In the genomic region with DNA sequence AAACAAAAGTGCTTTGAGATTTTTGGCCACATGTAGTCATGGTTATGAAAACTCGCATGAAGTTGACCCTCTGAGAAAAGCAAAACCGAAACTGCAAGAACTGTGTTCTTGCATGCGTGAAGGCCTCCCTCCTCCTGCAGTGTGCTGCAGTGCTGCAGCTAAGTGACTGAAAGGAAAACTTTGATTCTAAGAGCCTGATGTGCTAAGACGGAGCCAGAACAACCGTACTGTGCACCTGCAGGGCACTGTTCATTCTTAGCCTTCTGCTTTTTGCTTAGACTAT, we compare ENCODE assay signal across 8 mouse cellular contexts. TPM values are rescaled to one million over a fixed set of nuclear protein-coding genes. Genes with fewer than 3 reads are reported as not detected.
A peak's percentile ranks its signal among the peaks of the same experiment; 100 is the strongest.
DNase-seq lines count a peak whose midpoint lies in the region; ATAC-seq lines count a peak whose summit lies in the region.

No protein-coding gene starts in this region.

- H3K4me3 ChIP-seq in embryonic facial prominence, embryonic 10.5 days = peak overlapping the region; percentile 75
- H3K4me3 ChIP-seq in hindbrain, embryonic 12.5 days = peak overlapping the region; percentile 48; the same call in 1 of the 2 replicates
- H3K4me3 ChIP-seq in liver, embryonic 11.5 days (ENCODE audit: low read depth, low read length) = peak overlapping the region; percentile 65

- ATAC-seq in hindbrain, embryonic 12.5 days (ENCODE audit: low FRiP score) = no peak
- no peak for ATAC-seq in liver, embryonic 11.5 days (replicated peaks; ENCODE audit: low FRiP score)

- peak overlapping the region; percentile 83 for H3K4me2 ChIP-seq in hindbrain, embryonic 12.5 days (replicated peaks)
- H3K4me2 ChIP-seq in liver, embryonic 11.5 days = peak overlapping the region; percentile 92

- WGBS in embryonic facial prominence, embryonic 10.5 days = 14% methylated on average over 5 of the region's 5 CpGs
- WGBS in hindbrain, embryonic 12.5 days = 14% methylated on average over 5 of the region's 5 CpGs
- WGBS in liver, embryonic 11.5 days = 28% methylated on average over 5 of the region's 5 CpGs

- H3K27me3 ChIP-seq in embryonic facial prominence, embryonic 10.5 days (replicated peaks; ENCODE audit: low read depth, poor library complexity, severe bottlenecking) = peaks cover 67% of the 10 kb centered on the region
- peaks cover 14% of the 10 kb centered on the region for H3K27me3 ChIP-seq in hindbrain, embryonic 12.5 days
- H3K27me3 ChIP-seq in liver, embryonic 11.5 days (replicated peaks; ENCODE audit: control insufficient read depth, insufficient read depth, low read length) = peaks cover 12% of the 10 kb centered on the region

- no peak overlapping the region for H3K27ac ChIP-seq in embryonic facial prominence, embryonic 10.5 days (replicated peaks)
- H3K27ac ChIP-seq in hindbrain, embryonic 12.5 days = no peak overlapping the region
- H3K27ac ChIP-seq in liver, embryonic 11.5 days (ENCODE audit: low read depth, low read length) = no peak overlapping the region

- peak; percentile 45 for DNase-seq in embryo, embryonic 10 days (ENCODE audit: low spot score)
- no peak for DNase-seq in embryo, embryonic 10.5 days (ENCODE audit: low spot score)
- DNase-seq in embryonic facial prominence, embryonic 10.5 days (ENCODE audit: low spot score) = peak; percentile 15
- no peak for DNase-seq in liver, embryonic 11.5 days (ENCODE audit: low spot score)
- peak; percentile 39 to 53 for DNase-seq in natural killer cell, adult 2 months (ENCODE audit: low spot score in 2 of 2)
- DNase-seq in frontal cortex, postnatal 25 days (ENCODE audit: low spot score in 2 of 2) = no peak
- no peak for DNase-seq in yolk sac, embryonic 10.5 days (ENCODE audit: low spot score)

- 0 out of 2 replicates have a peak overlapping the region, but pooled peaks have one; percentile 57 for H3K9ac ChIP-seq in hindbrain, embryonic 12.5 days
- H3K9ac ChIP-seq in liver, embryonic 11.5 days (ENCODE audit: low read depth, low read length) = no peak overlapping the region; the same call in 1 of the 2 replicates

- no peaks in the 10 kb centered on the region for H3K36me3 ChIP-seq in embryonic facial prominence, embryonic 10.5 days (replicated peaks)
- H3K36me3 ChIP-seq in hindbrain, embryonic 12.5 days = no peaks in the 10 kb centered on the region
- no peaks in the 10 kb centered on the region for H3K36me3 ChIP-seq in liver, embryonic 11.5 days (ENCODE audit: control insufficient read depth, insufficient read depth, low read length)

- no peaks in the 10 kb centered on the region for H3K9me3 ChIP-seq in embryonic facial prominence, embryonic 10.5 days
- H3K9me3 ChIP-seq in hindbrain, embryonic 12.5 days (replicated peaks) = no peaks in the 10 kb centered on the region
- no peaks in the 10 kb centered on the region for H3K9me3 ChIP-seq in liver, embryonic 11.5 days (ENCODE audit: control insufficient read depth, low read length)

- peaks cover 10% of the 10 kb centered on the region for H3K4me1 ChIP-seq in embryonic facial prominence, embryonic 10.5 days
- H3K4me1 ChIP-seq in hindbrain, embryonic 12.5 days = 0 out of 2 replicates have a peak, but pooled peaks cover 2% of the 10 kb centered on the region
- 0 out of 2 replicates have a peak, but pooled peaks cover 2% of the 10 kb centered on the region for H3K4me1 ChIP-seq in liver, embryonic 11.5 days (replicated peaks; ENCODE audit: control insufficient read depth, insufficient read depth, low read length)

RNA-seq across cellular contexts. Expression of a gene that starts 0.5 kb away (rescaled TPM):
- polyA plus RNA-seq in embryonic facial prominence, embryonic 10.5 days (2016; fragmentation: Nextera tagmentation; extraction: Ambion mirVana) = 1.2 and 1.4 TPM in 2 replicates
- 4.8 and 5.1 TPM in 2 replicates for polyA plus RNA-seq in hindbrain, embryonic 12.5 days (2016; fragmentation: Nextera tagmentation; extraction: Ambion mirVana)
- polyA plus RNA-seq in liver, embryonic 11.5 days (2014; fragmentation: Nextera tagmentation; extraction: Ambion mirVana) = 2.1 and 2.9 TPM in 2 replicates

RNA-seq across cellular contexts. Expression of a gene that starts 19.9 kb away (rescaled TPM):
- 9.5 and 13.9 TPM in 2 replicates for polyA plus RNA-seq in embryonic facial prominence, embryonic 10.5 days (2016; fragmentation: Nextera tagmentation; extraction: Ambion mirVana)
- 12.2 and 17.9 TPM in 2 replicates for polyA plus RNA-seq in hindbrain, embryonic 12.5 days (2016; fragmentation: Nextera tagmentation; extraction: Ambion mirVana)
- 11.8 TPM in 2 replicates for polyA plus RNA-seq in liver, embryonic 11.5 days (2014; fragmentation: Nextera tagmentation; extraction: Ambion mirVana)

Comparison
In these comparisons a context has a peak if more than half of its experiments do, and no peak if none do; other contexts are left out.
1. DNase-seq: peak in embryo, embryonic 10 days (single experiment), embryonic facial prominence, embryonic 10.5 days (single experiment) and natural killer cell, adult 2 months (2 of 2); none in embryo, embryonic 10.5 days (single experiment), liver, embryonic 11.5 days (single experiment), frontal cortex, postnatal 25 days (0 of 2) and yolk sac, embryonic 10.5 days (single experiment).
2. Peak in every context shown above with its lines, with median percentiles within 50 percentile points of each other: H3K4me3 ChIP-seq.